ENCODE assay signal across 9 mouse cellular contexts in genomic region chr2:174312118-174312647, GRCm38 (mm10). TPM values are rescaled to one million over a fixed set of nuclear protein-coding genes. Genes with fewer than 3 reads are reported as not detected.
DNase-seq lines count a peak whose midpoint lies in the region; ATAC-seq lines count a peak whose summit lies in the region.
"Had no signal": no experiment of that assay in that cellular context is flagged by ENCODE, and none has a peak within 500 bp of the region (broad histone marks: within the 10 kb centered on the region; RNA-seq: fewer than 3 reads in every experiment).

No protein-coding gene starts in this region.

- WGBS in intestine, embryonic 15.5 days, result 14% methylated on average over 4 of the region's 4 CpGs

- no peaks in the 10 kb centered on the region for H3K9me3 ChIP-seq in intestine, embryonic 15.5 days
- H3K9me3 ChIP-seq: megakaryocyte, embryonic 14.5 days had no signal

- no peak overlapping the region for H3K4me3 ChIP-seq in intestine, embryonic 15.5 days (replicated peaks)
- H3K4me3 ChIP-seq: megakaryocyte, embryonic 14.5 days had no signal

- no peak overlapping the region for H3K9ac ChIP-seq in intestine, embryonic 15.5 days

- H3K27ac ChIP-seq in intestine, embryonic 15.5 days, result no peak overlapping the region

- peaks cover 10% of the 10 kb centered on the region; the same call in 1 of the 2 replicates for H3K4me1 ChIP-seq in intestine, embryonic 15.5 days (replicated peaks)

- intact Hi-C loops in left cerebral cortex, postnatal 10 days (cut with DNase I), result loop anchor here (1.0 kb wide), 1 partner anchor 362 kb away; no protein-coding TSS in a partner anchor

- peak; percentile 84 for ATAC-seq in intestine, embryonic 15.5 days
- ATAC-seq in megakaryocyte, adult 5-6 weeks (ENCODE audit: poor library complexity, severe bottlenecking), result peak; percentile 82

- H3K4me2 ChIP-seq in intestine, embryonic 15.5 days (replicated peaks), result no peak overlapping the region

- no peaks in the 10 kb centered on the region for H3K36me3 ChIP-seq in intestine, embryonic 15.5 days

- no peaks in the 10 kb centered on the region for H3K27me3 ChIP-seq in intestine, embryonic 15.5 days (replicated peaks)

- DNase-seq in ZHBTc4 (ENCODE audit: low read depth, low spot score), result peak; percentile 74
- DNase-seq in cerebellum, postnatal 14 days, result peak; percentile 91 to 93
- DNase-seq in frontal cortex, postnatal 10 days (ENCODE audit: low spot score in 2 of 2), result peak; percentile 64 to 80
- peak; percentile 79 to 80 for DNase-seq in left cerebral cortex, postnatal 10 days (ENCODE audit: extremely low spot score in 1 of 2, low spot score in 2 of 2)
- DNase-seq in right cerebral cortex, adult 2 months (ENCODE audit: low spot score in 2 of 2), result peak; percentile 89 to 90
- DNase-seq in urinary bladder, postnatal 36 days (ENCODE audit: low spot score in 2 of 2), result peak; percentile 67 to 80

RNA-seq across cellular contexts. Expression of gene Gnas, which starts 28.1 kb away (rescaled TPM):
- 1,496 and 1,641 TPM in 2 replicates for polyA plus RNA-seq in intestine, embryonic 15.5 days (2015; fragmentation: Nextera tagmentation; extraction: Ambion mirVana)
- total RNA-seq in left cerebral cortex, postnatal 10 days (2021), result 1,000 to 10,000 TPM; 1,952 to 1,966 TPM
- total RNA-seq in megakaryocyte, adult 5-6 weeks (2015), result 518 and 554 TPM in 2 replicates
- 238 and 262 TPM in 2 replicates for total RNA-seq in megakaryocyte, adult 5-6 weeks (2017)

RNA-seq across cellular contexts. Expression of gene Gm20721, which starts 34.3 kb away (rescaled TPM):
- polyA plus RNA-seq in intestine, embryonic 15.5 days (2015; fragmentation: Nextera tagmentation; extraction: Ambion mirVana), result 29.6 and 40.8 TPM in 2 replicates
- total RNA-seq in left cerebral cortex, postnatal 10 days (2021), result 1 to 10 TPM; 2.2 to 2.6 TPM
- 0.21 TPM in 1 of 2 replicates, not detected in the other for total RNA-seq in megakaryocyte, adult 5-6 weeks (2015)
- total RNA-seq in megakaryocyte, adult 5-6 weeks (2017), result 1.5 and 3.4 TPM in 2 replicates
